Mouse (Mus musculus) thymus, adult 2 months (tissue): ENCODE data around the gene Tgfb3.

Experiments
- CTCF ChIP-seq: fragments of 200-500 bp; IDR thresholded peaks from 2 replicates; pipeline ENCODE4 v1.5.1; 2012; ENCODE audit warnings: mild to moderate bottlenecking, control low read depth, low read length, moderate library complexity, borderline replicate concordance; ENCODE audit not compliant: control insufficient read depth, poor library complexity, insufficient read depth; ENCODE audit errors: extremely low read depth
- POLR2A ChIP-seq: fragments of 200-500 bp; IDR thresholded peaks from 2 replicates; pipeline ENCODE4 v1.6.1; 2012; ENCODE audit warnings: mild to moderate bottlenecking, low read length, control low read depth, moderate library complexity; ENCODE audit not compliant: control insufficient read depth, poor library complexity, insufficient read depth; ENCODE audit errors: extremely low read depth

DNA sequence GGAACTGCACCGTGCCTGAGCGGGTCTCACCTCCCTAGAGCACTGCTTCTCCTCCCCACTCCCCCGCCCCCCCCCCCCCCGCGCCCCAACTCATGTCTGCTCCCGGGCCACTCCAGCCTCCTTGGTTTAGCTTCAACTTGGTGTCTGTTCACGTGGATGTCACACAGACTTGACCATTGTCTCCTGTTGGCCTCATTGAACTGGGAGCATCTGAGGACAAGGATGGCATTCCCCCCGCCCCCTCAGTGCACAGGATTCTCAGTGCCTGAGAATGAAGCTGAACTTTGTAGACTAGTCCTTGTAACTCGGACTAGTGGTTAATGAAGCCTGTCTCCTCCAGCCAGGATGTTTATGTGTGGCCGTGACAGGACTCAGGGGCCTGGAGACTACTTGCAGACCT lies 26.7 kb upstream of the Tgfb3 start:
- TF ChIP-seq CTCF, result no peak
- no peak for TF ChIP-seq POLR2A
